Mouse (Mus musculus) retina, embryonic 14.5 days (tissue): ENCODE results near the gene Otud5.
A peak's percentile ranks its signal among the peaks of the same experiment; 100 is the strongest.
"Not testable (repeated sequence)": the region's sequence is repeated elsewhere in the genome, so short reads cannot be mapped to it uniquely, and the experiment has no call there.

Experiments
- DNase-seq: peaks from one replicate; pipeline ENCODE4 v3.0.0-alpha.2; 2015; ENCODE audit warnings: low spot score

Otud5 gene

GRCm38 (mm10) chrX:7841163-7842162 is at the start of gene Otud5:
Gene Otud5, plus strand, starts transcription at chrX:7841364.
- peak; percentile 89 for DNase-seq

- DNase-seq: peak; percentile 55
These were observed 47.8 kb upstream of the Otud5 start for GRCm38 (mm10) chrX:7793361-7793760.

GRCm38 (mm10) chrX:7795016-7795415 is 46.1 kb upstream of the Otud5 start:
- DNase-seq: peak; percentile 58

- DNase-seq: no peak
These were observed 43.8 kb upstream of the Otud5 start for GRCm38 (mm10) chrX:7797327-7797726.

- DNase-seq: not testable (repeated sequence)
These were observed 39.0 kb upstream of the Otud5 start for GRCm38 (mm10) chrX:7802157-7802556.

- peak; percentile 32 for DNase-seq
These were observed 26.1 kb upstream of the Otud5 start for GRCm38 (mm10) chrX:7815016-7815415.

GRCm38 (mm10) chrX:7821865-7822779 is 19.0 kb upstream of the Otud5 start, which contains the start of gene Kcnd1:
Gene Kcnd1, plus strand, starts transcription at chrX:7822289.
- peak; percentile 18 for DNase-seq

GRCm38 (mm10) chrX:7837146-7837545 is 4.0 kb upstream of the Otud5 start:
- no peak for DNase-seq

GRCm38 (mm10) chrX:7840842-7841162 is 362 bp upstream of the Otud5 start:
- DNase-seq: no peak

- no peak for DNase-seq
These were observed 1.2 kb downstream of the Otud5 start for GRCm38 (mm10) chrX:7842318-7842717.

- no peak for DNase-seq
These were observed 6.7 kb downstream of the Otud5 start for GRCm38 (mm10) chrX:7847845-7848244.

GRCm38 (mm10) chrX:7854578-7854977 is 13.4 kb downstream of the Otud5 start:
- peak; percentile 63 for DNase-seq

- DNase-seq: no peak
These were observed 18.1 kb downstream of the Otud5 start for GRCm38 (mm10) chrX:7859191-7859753.

- DNase-seq: no peak
These were observed 22.0 kb downstream of the Otud5 start for GRCm38 (mm10) chrX:7863181-7863580.

- no peak for DNase-seq
These were observed 23.4 kb downstream of the Otud5 start for GRCm38 (mm10) chrX:7864551-7864950.

GRCm38 (mm10) chrX:7865343-7865742 is 24.2 kb downstream of the Otud5 start:
- DNase-seq: no peak

GRCm38 (mm10) chrX:7865786-7866185 is 24.6 kb downstream of the Otud5 start:
- DNase-seq: no peak

GRCm38 (mm10) chrX:7867141-7867540 is 26.0 kb downstream of the Otud5 start:
- DNase-seq: no peak

GRCm38 (mm10) chrX:7868506-7868905 is 27.3 kb downstream of the Otud5 start:
- DNase-seq: no peak

- no peak for DNase-seq
These were observed 28.7 kb downstream of the Otud5 start for GRCm38 (mm10) chrX:7869826-7870225.

- DNase-seq: peak; percentile 78
These were observed 36.8 kb downstream of the Otud5 start, which contains the start of gene Pim2 for GRCm38 (mm10) chrX:7878007-7878419. Gene Pim2, plus strand, starts transcription at chrX:7878262.

GRCm38 (mm10) chrX:7878495-7878894 is 37.3 kb downstream of the Otud5 start:
- DNase-seq: peak; percentile 3
